11 mouse cellular contexts compared by ENCODE assay signal in the genomic region with DNA sequence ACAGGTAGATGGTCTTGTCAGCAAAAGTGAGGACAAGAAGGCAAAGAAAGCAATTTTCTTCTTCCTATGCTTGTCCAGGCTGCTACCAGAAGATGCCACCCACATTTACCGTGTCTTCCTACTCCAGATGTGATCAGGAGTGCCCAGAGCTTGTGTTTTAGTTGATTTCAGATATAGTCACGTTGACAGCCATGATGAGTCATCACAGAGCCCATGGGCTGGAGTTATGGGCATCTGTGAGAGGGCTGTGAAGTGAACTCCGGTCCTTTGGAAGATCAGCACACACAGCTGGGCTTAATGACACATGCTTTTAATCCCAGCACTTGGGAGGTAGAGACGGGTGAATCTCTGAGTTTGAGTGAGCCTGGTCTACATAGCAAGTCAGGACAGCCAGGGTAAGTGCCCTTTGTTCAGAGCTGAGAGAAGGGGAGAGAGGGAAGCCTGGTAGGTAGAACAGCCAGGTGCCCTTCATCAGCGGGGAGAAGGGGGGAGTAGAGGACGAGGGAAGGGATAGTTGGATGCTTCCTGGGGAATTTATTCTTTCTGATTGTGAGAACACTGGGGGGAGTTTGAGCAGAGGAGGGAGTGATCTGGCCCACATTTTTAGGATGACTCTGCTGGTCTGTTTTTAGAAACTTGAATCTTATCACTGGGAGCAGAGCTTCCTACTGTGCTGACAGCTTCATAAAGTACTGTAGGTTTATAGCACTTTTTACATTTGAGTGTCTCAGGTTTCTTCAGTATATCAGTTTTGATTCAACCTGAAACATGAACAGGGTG. TPM values are rescaled to one million over a fixed set of nuclear protein-coding genes. Genes with fewer than 3 reads are reported as not detected.
DNase-seq lines count a peak whose midpoint lies in the region; ATAC-seq and TF ChIP-seq lines count a peak whose summit lies in the region.
"Had no signal": no experiment of that assay in that cellular context is flagged by ENCODE, and none has a peak within 500 bp of the region (broad histone marks: within the 10 kb centered on the region; RNA-seq: fewer than 3 reads in every experiment).

No protein-coding gene starts in this region.

- no peaks in the 10 kb centered on the region for H3K36me3 ChIP-seq in midbrain, embryonic 11.5 days (ENCODE audit: control insufficient read depth, insufficient read depth, low read length)
- peaks cover 3% of the 10 kb centered on the region; the same call in 1 of the 2 replicates for H3K36me3 ChIP-seq in midbrain, embryonic 15.5 days (replicated peaks)
- no peaks in the 10 kb centered on the region; the same call in 1 of the 2 replicates for H3K36me3 ChIP-seq in heart, embryonic 16.5 days (ENCODE audit: control insufficient read depth, insufficient read depth)
- H3K36me3 ChIP-seq in myocyte (ENCODE audit: control insufficient read depth, insufficient read depth), result peaks cover 10% of the 10 kb centered on the region
- H3K36me3 ChIP-seq in limb, embryonic 10.5 days, result peaks cover 44% of the 10 kb centered on the region
- no peaks in the 10 kb centered on the region for H3K36me3 ChIP-seq in hindbrain, embryonic 11.5 days (ENCODE audit: control insufficient read depth, insufficient read depth, low read length)

- DNase-seq in gastrocnemius, adult 2 months, result no peak
- no peak for DNase-seq in gastrocnemius, postnatal 25 days
- peak; percentile 56 for DNase-seq in midbrain, embryonic 11.5 days (ENCODE audit: low spot score, missing footprints)
- DNase-seq in limb, embryonic 10.5 days (ENCODE audit: low spot score), result no peak
- no peak for DNase-seq in hindbrain, embryonic 11.5 days (ENCODE audit: low spot score)
- DNase-seq: kidney, postnatal 14 days had no signal

- ATAC-seq in midbrain, embryonic 11.5 days (ENCODE audit: low FRiP score), result no peak
- no peak for ATAC-seq in midbrain, embryonic 15.5 days (replicated peaks)
- peak; percentile 69 for ATAC-seq in heart, embryonic 16.5 days (replicated peaks; ENCODE audit: extremely low read depth, insufficient read depth, low FRiP score)
- no peak for ATAC-seq in hindbrain, embryonic 11.5 days (ENCODE audit: low FRiP score)

- TF ChIP-seq CTCF in gastrocnemius, adult 2 months (IDR thresholded peaks at IDR 0.05), result no peak

- peak overlapping the region; percentile 63 for H3K27ac ChIP-seq in gastrocnemius, adult 2 months
- H3K27ac ChIP-seq in midbrain, embryonic 11.5 days (ENCODE audit: low read depth, low read length), result no peak overlapping the region
- H3K27ac ChIP-seq in midbrain, embryonic 15.5 days, result no peak overlapping the region
- peak overlapping the region; percentile 96 for H3K27ac ChIP-seq in heart, embryonic 16.5 days (ENCODE audit: low read length)
- no peak overlapping the region for H3K27ac ChIP-seq in limb, embryonic 10.5 days
- H3K27ac ChIP-seq in hindbrain, embryonic 11.5 days (ENCODE audit: low read depth, low read length), result no peak overlapping the region
- H3K27ac ChIP-seq: limb, embryonic 13.5 days had no signal

- no peak overlapping the region for H3K9ac ChIP-seq in midbrain, embryonic 11.5 days (ENCODE audit: low read length)
- H3K9ac ChIP-seq in midbrain, embryonic 15.5 days, result no peak overlapping the region
- H3K9ac ChIP-seq in heart, embryonic 16.5 days (ENCODE audit: low read length), result peak overlapping the region; percentile 52
- H3K9ac ChIP-seq in hindbrain, embryonic 11.5 days (ENCODE audit: low read depth, low read length), result no peak overlapping the region
- H3K9ac ChIP-seq: embryonic facial prominence, embryonic 15.5 days; limb, embryonic 13.5 days had no signal

- no peak overlapping the region for H3K4me2 ChIP-seq in midbrain, embryonic 11.5 days
- no peak overlapping the region for H3K4me2 ChIP-seq in midbrain, embryonic 15.5 days
- H3K4me2 ChIP-seq in heart, embryonic 16.5 days (ENCODE audit: low read depth, low read length), result peak overlapping the region; percentile 32
- peak overlapping the region; percentile 5 for H3K4me2 ChIP-seq in myocyte (ENCODE audit: low read depth)
- no peak overlapping the region for H3K4me2 ChIP-seq in hindbrain, embryonic 11.5 days (replicated peaks; ENCODE audit: low read depth, low read length)
- H3K4me2 ChIP-seq: embryonic facial prominence, embryonic 15.5 days; limb, embryonic 13.5 days had no signal

- intact Hi-C loops in gastrocnemius, adult 2 months (cut with DNase I), result loop anchor here (2.0 kb wide), 1 partner anchor 49 kb away; no protein-coding TSS in a partner anchor

- no peaks in the 10 kb centered on the region for H3K27me3 ChIP-seq in midbrain, embryonic 11.5 days (ENCODE audit: control insufficient read depth, insufficient read depth, low read length)
- no peaks in the 10 kb centered on the region for H3K27me3 ChIP-seq in midbrain, embryonic 15.5 days (replicated peaks)
- no peaks in the 10 kb centered on the region for H3K27me3 ChIP-seq in heart, embryonic 16.5 days (ENCODE audit: control insufficient read depth, insufficient read depth, low read length)
- H3K27me3 ChIP-seq in myocyte (ENCODE audit: control insufficient read depth, insufficient read depth, insufficient read length), result no peaks in the 10 kb centered on the region
- no peaks in the 10 kb centered on the region for H3K27me3 ChIP-seq in limb, embryonic 10.5 days (ENCODE audit: low read depth, poor library complexity, severe bottlenecking)
- no peaks in the 10 kb centered on the region for H3K27me3 ChIP-seq in hindbrain, embryonic 11.5 days (ENCODE audit: control insufficient read depth, insufficient read depth, low read length)
- H3K27me3 ChIP-seq: embryonic facial prominence, embryonic 15.5 days; limb, embryonic 13.5 days had no signal

- H3K4me3 ChIP-seq in gastrocnemius, adult 2 months, result no peak overlapping the region
- H3K4me3 ChIP-seq in midbrain, embryonic 11.5 days (ENCODE audit: low read depth, low read length), result no peak overlapping the region
- H3K4me3 ChIP-seq in midbrain, embryonic 15.5 days, result no peak overlapping the region
- H3K4me3 ChIP-seq in heart, embryonic 16.5 days (ENCODE audit: low read length), result no peak overlapping the region
- H3K4me3 ChIP-seq in myocyte, result no peak overlapping the region
- H3K4me3 ChIP-seq in limb, embryonic 10.5 days, result no peak overlapping the region
- no peak overlapping the region for H3K4me3 ChIP-seq in hindbrain, embryonic 11.5 days (ENCODE audit: low read depth, low read length)
- H3K4me3 ChIP-seq: embryonic facial prominence, embryonic 15.5 days; limb, embryonic 13.5 days had no signal

- 73% methylated on average over 6 of the region's 6 CpGs for WGBS in midbrain, embryonic 11.5 days
- 71% methylated on average over 6 of the region's 6 CpGs for WGBS in midbrain, embryonic 15.5 days
- 34% methylated on average over 6 of the region's 6 CpGs for WGBS in heart, embryonic 16.5 days
- WGBS in limb, embryonic 10.5 days, result 81% methylated on average over 6 of the region's 6 CpGs
- 82% methylated on average over 6 of the region's 6 CpGs for whole genome bisulfite sequencing in hindbrain, embryonic 11.5 days

- peaks cover 11% of the 10 kb centered on the region; the same call in 1 of the 2 replicates for H3K4me1 ChIP-seq in midbrain, embryonic 11.5 days (ENCODE audit: control insufficient read depth, insufficient read depth, low read length)
- peaks cover 7% of the 10 kb centered on the region; the same call in 1 of the 2 replicates for H3K4me1 ChIP-seq in midbrain, embryonic 15.5 days
- H3K4me1 ChIP-seq in heart, embryonic 16.5 days (ENCODE audit: control insufficient read depth, insufficient read depth, low read length), result peaks cover 33% of the 10 kb centered on the region
- H3K4me1 ChIP-seq in limb, embryonic 10.5 days, result no peaks in the 10 kb centered on the region
- no peaks in the 10 kb centered on the region for H3K4me1 ChIP-seq in hindbrain, embryonic 11.5 days (replicated peaks; ENCODE audit: control insufficient read depth, insufficient read depth, low read length)

- no peaks in the 10 kb centered on the region for H3K9me3 ChIP-seq in midbrain, embryonic 11.5 days (ENCODE audit: control insufficient read depth, low read length)
- no peaks in the 10 kb centered on the region for H3K9me3 ChIP-seq in midbrain, embryonic 15.5 days
- no peaks in the 10 kb centered on the region for H3K9me3 ChIP-seq in heart, embryonic 16.5 days (replicated peaks; ENCODE audit: control insufficient read depth, low read length)
- no peaks in the 10 kb centered on the region for H3K9me3 ChIP-seq in limb, embryonic 10.5 days (replicated peaks)
- H3K9me3 ChIP-seq in hindbrain, embryonic 11.5 days (ENCODE audit: control insufficient read depth, low read length), result no peaks in the 10 kb centered on the region
- H3K9me3 ChIP-seq: embryonic facial prominence, embryonic 15.5 days; limb, embryonic 13.5 days had no signal

- no peaks in the 10 kb centered on the region for H3K79me2 ChIP-seq in myocyte (ENCODE audit: control insufficient read depth, insufficient read depth)

- TF ChIP-seq POLR2A in myocyte (IDR thresholded peaks at IDR 0.05; ENCODE audit: insufficient read length, low read depth), result no peak

- H3ac ChIP-seq in myocyte (ENCODE audit: control insufficient read depth, insufficient read length), result no peak overlapping the region

TF ChIP-seq in myocyte, 11 proteins besides CTCF, POLR2A, EP300 and RAD21 (continues in another document):
- no peak for TF ChIP-seq MYOG (IDR thresholded peaks at IDR 0.05; ENCODE audit: control insufficient read depth in 1 of 3, insufficient read depth in 1 of 3, insufficient read length in 2 of 3, low read depth in 2 of 3)
- TF ChIP-seq SRF (IDR thresholded peaks at IDR 0.05; ENCODE audit: control insufficient read depth, insufficient read length, low read depth), result no peak
- no peak for TF ChIP-seq MAX (IDR thresholded peaks at IDR 0.05; ENCODE audit: low read depth)
- TF ChIP-seq TCF12 (IDR thresholded peaks at IDR 0.05; ENCODE audit: insufficient read depth, poor library complexity, severe bottlenecking), result no peak
- TF ChIP-seq E2F4 (IDR thresholded peaks at IDR 0.05; ENCODE audit: insufficient read depth), result no peak
- TF ChIP-seq TCF3 (IDR thresholded peaks at IDR 0.05; ENCODE audit: insufficient read length, low read depth), result no peak
- TF ChIP-seq REST (IDR thresholded peaks at IDR 0.05; ENCODE audit: insufficient read depth, insufficient read length), result no peak
- no peak for TF ChIP-seq CEBPB (IDR thresholded peaks at IDR 0.05; ENCODE audit: insufficient read depth, poor library complexity, severe bottlenecking)
- TF ChIP-seq MYOD1 (IDR thresholded peaks at IDR 0.05; ENCODE audit: control insufficient read depth in 1 of 3, insufficient read length in 2 of 3, low read depth in 2 of 3), result no peak
- no peak for TF ChIP-seq POLR2AphosphoS2 (IDR thresholded peaks at IDR 0.05; ENCODE audit: insufficient read length, low read depth)

RNA-seq across cellular contexts. Expression of a gene that starts 40.9 kb away (rescaled TPM):
- 1 to 10 TPM; 3.5 to 5.6 TPM for total RNA-seq in gastrocnemius, adult 2 months (2021)
- 1 to 10 TPM; 3.1 to 4.7 TPM for total RNA-seq in gastrocnemius, postnatal 25 days (2021)
- 16.5 and 17.7 TPM in 2 replicates for polyA plus RNA-seq in midbrain, embryonic 11.5 days (2014; fragmentation: Nextera tagmentation; extraction: Ambion mirVana)
- polyA plus RNA-seq in midbrain, embryonic 15.5 days (2015; fragmentation: Nextera tagmentation; extraction: Ambion mirVana), result 8.3 and 9.6 TPM in 2 replicates
- polyA plus RNA-seq in heart, embryonic 16.5 days (2015; fragmentation: Nextera tagmentation; extraction: Ambion mirVana), result 13.0 and 13.1 TPM in 2 replicates
- 6.2 TPM for polyA plus RNA-seq in myocyte (2012; fragmentation: generic; extraction: Trizol)
- polyA plus RNA-seq in limb, embryonic 10.5 days (2016; fragmentation: Nextera tagmentation; extraction: Ambion mirVana), result 16.1 and 22.3 TPM in 2 replicates
- 15.2 and 16.7 TPM in 2 replicates for polyA plus RNA-seq in hindbrain, embryonic 11.5 days (2014; fragmentation: Nextera tagmentation; extraction: Ambion mirVana)

Comparison
In these comparisons a context has a peak if more than half of its experiments do, and no peak if none do; other contexts are left out.
1. H3K27ac ChIP-seq: peak in gastrocnemius, adult 2 months (single experiment) and heart, embryonic 16.5 days (single experiment); none in midbrain, embryonic 11.5 days (single experiment), midbrain, embryonic 15.5 days (single experiment), limb, embryonic 10.5 days (single experiment) and hindbrain, embryonic 11.5 days (single experiment).
2. H3K4me2 ChIP-seq: peak in heart, embryonic 16.5 days (single experiment) and myocyte (single experiment); none in midbrain, embryonic 11.5 days (single experiment), midbrain, embryonic 15.5 days (single experiment) and hindbrain, embryonic 11.5 days (single experiment).